Mouse (Mus musculus): ENCODE results near the gene Olfr525.

GRCm38 (mm10) chr7:140321135-140321534 is 477 bp downstream of the Olfr525 start:
- TF ChIP-seq CTCF (IDR thresholded peaks at IDR 0.05; ENCODE audit: borderline replicate concordance, control insufficient read depth, extremely low read depth, insufficient read depth, low read length, poor library complexity) (no peak), POLR2A (IDR thresholded peaks at IDR 0.05; ENCODE audit: control insufficient read depth, extremely low read depth, insufficient read depth, low read length, poor library complexity) (no peak)
